Mouse (Mus musculus) G1E (cell line): ENCODE results near the gene Ccnt2. TPM values are rescaled to one million over a fixed set of nuclear protein-coding genes. Genes with fewer than 3 reads are reported as not detected.

Experiments
- ATAC-seq: 2 replicates; pipeline ENCODE4 v1.8.0; 2016; ENCODE audit warnings: mild to moderate bottlenecking; ENCODE audit not compliant: insufficient number of reproducible peaks, poor library complexity, low FRiP score, severe bottlenecking; ENCODE audit errors: extremely low read depth
- DNase-seq: peaks from one replicate; pipeline ENCODE4 v3.0.0; 2012; ENCODE audit warnings: low spot score
- H3K27me3 ChIP-seq: 2 replicates; pipeline ENCODE4 v1.6.1; 2012; ENCODE audit warnings: mild to moderate bottlenecking, low read length, inconsistent platforms; ENCODE audit not compliant: insufficient read depth
- H3K36me3 ChIP-seq: replicated peaks from 2 replicates; pipeline ENCODE3; 2012; ENCODE audit warnings: mild to moderate bottlenecking, inconsistent platforms
- H3K4me1 ChIP-seq: 2 replicates; pipeline ENCODE4 v1.6.1; 2012; ENCODE audit warnings: low read depth, low read length, inconsistent platforms, mixed read lengths; ENCODE audit not compliant: insufficient read depth
- H3K4me3 ChIP-seq: 2 replicates; pipeline ENCODE4 v1.5.1; 2012; ENCODE audit warnings: low read depth, mild to moderate bottlenecking, inconsistent platforms, low read length, moderate library complexity, mixed read lengths
- H3K9me3 ChIP-seq: replicated peaks from 2 replicates; pipeline ENCODE4 v1.6.1; 2012; ENCODE audit warnings: inconsistent platforms
- CTCF ChIP-seq: IDR thresholded peaks from 2 replicates; pipeline ENCODE4 v1.5.1; 2012; ENCODE audit warnings: low read depth, low read length, inconsistent platforms, mixed read lengths
- GATA1 ChIP-seq: IDR thresholded peaks from 2 replicates; pipeline ENCODE4 v1.6.1; 2012; ENCODE audit warnings: borderline replicate concordance, low read length, inconsistent platforms, mixed read lengths
- GATA2 ChIP-seq: IDR thresholded peaks from 2 replicates; pipeline ENCODE4 v1.6.1; 2012; ENCODE audit warnings: low read depth, low read length, inconsistent platforms, borderline replicate concordance
- POLR2AphosphoS5 ChIP-seq: IDR thresholded peaks from 2 replicates; pipeline ENCODE4 v1.6.1; 2012; ENCODE audit warnings: low read depth, low read length, inconsistent platforms; ENCODE audit not compliant: insufficient replicate concordance
- TAL1 ChIP-seq: conservative IDR thresholded peaks from 2 replicates; pipeline ENCODE4 v1.6.1; 2012; ENCODE audit warnings: low read depth, low read length, inconsistent platforms, mixed read lengths
- polyA plus RNA-seq: library from polyadenylated mRNA; stranded (reverse); fragments of >175 nt; gene quantifications from 2 replicates; pipeline ENCODE4 v1.2.3, GENCODE M21; 2012
- total RNA-seq, 2 experiments: library from RNA; stranded (forward) in 1 of 2; stranded (reverse) in 1 of 2; fragments of 200-1000 nt in 1 of 2; fragments of >200 nt in 1 of 2; fragmentation: Nextera tagmentation in 1 of 2; gene quantifications; 2 replicates each; pipeline ENCODE4 v1.2.3; 2014 to 2017

The Ccnt2 gene
- total and polyA plus RNA-seq, 3 experiments, result 16.8 to 168 (median 99.2) TPM

- Histone ChIP-seq H3K4me1 (peaks cover 6% of the 10 kb centered on the region), H3K9me3 (no peaks in the 10 kb centered on the region), H3K36me3 (peaks cover 74% of the 10 kb centered on the region), H3K4me3 (no peak overlapping the region), H3K27me3 (no peaks in the 10 kb centered on the region)
- ATAC-seq (no peak), DNase-seq (no peak)
- TF ChIP-seq GATA2 (no peak), TAL1 (no peak), GATA1 (no peak)
Measured at GRCm38 (mm10) chr1:127796341-127796740, 22.4 kb downstream of the Ccnt2 start.

GRCm38 (mm10) chr1:127796752-127797151 is 22.8 kb downstream of the Ccnt2 start:
- H3K36me3 ChIP-seq, result peaks cover 74% of the 10 kb centered on the region
- no peak for ATAC-seq
- TF ChIP-seq GATA2, result no peak
- no peak for TF ChIP-seq TAL1
- no peak for TF ChIP-seq CTCF
- TF ChIP-seq GATA1, result no peak
- TF ChIP-seq POLR2AphosphoS5, result no peak

GRCm38 (mm10) chr1:127802916-127803315 is 29.0 kb downstream of the Ccnt2 start:
- Histone ChIP-seq H3K36me3 (peaks cover 79% of the 10 kb centered on the region), H3K27me3 (no peaks in the 10 kb centered on the region), H3K9me3 (no peaks in the 10 kb centered on the region), H3K4me3 (no peak overlapping the region), H3K4me1 (peaks cover 13% of the 10 kb centered on the region; the same call in 1 of the 2 replicates)
- TF ChIP-seq GATA1 (no peak), CTCF (no peak), TAL1 (no peak), POLR2AphosphoS5 (no peak; the same call in 1 of the 2 replicates), GATA2 (no peak)
- no peak for DNase-seq
- no peak for ATAC-seq

More at GRCm38 (mm10) chr1:127796752-127797151, 22.8 kb downstream of the Ccnt2 start:
- Histone ChIP-seq H3K27me3 (no peaks in the 10 kb centered on the region), H3K4me1 (peaks cover 6% of the 10 kb centered on the region), H3K4me3 (no peak overlapping the region), H3K9me3 (no peaks in the 10 kb centered on the region)
- no peak for DNase-seq

GRCm38 (mm10) chr1:127808671-127809070 is 34.7 kb downstream of the Ccnt2 start:
- peaks cover under 1% of the 10 kb centered on the region; the same call in 1 of the 2 replicates for H3K27me3 ChIP-seq
- no peak for DNase-seq
- peaks cover 46% of the 10 kb centered on the region for H3K36me3 ChIP-seq
- H3K9me3 ChIP-seq, result no peaks in the 10 kb centered on the region
- H3K4me1 ChIP-seq, result peaks cover 10% of the 10 kb centered on the region; the same call in 1 of the 2 replicates
- ATAC-seq, result no peak
- TF ChIP-seq GATA2, result no peak
- no peak overlapping the region for H3K4me3 ChIP-seq

GRCm38 (mm10) chr1:127812929-127813328 is 39.0 kb downstream of the Ccnt2 start:
- Histone ChIP-seq H3K4me1 (peaks cover 9% of the 10 kb centered on the region), H3K9me3 (no peaks in the 10 kb centered on the region), H3K27me3 (peaks cover 19% of the 10 kb centered on the region), H3K4me3 (no peak overlapping the region), H3K36me3 (peaks cover 14% of the 10 kb centered on the region)
- ATAC-seq (no peak), DNase-seq (no peak)
- TF ChIP-seq POLR2AphosphoS5, result no peak
- no peak for TF ChIP-seq GATA1
- no peak for TF ChIP-seq TAL1
- no peak for TF ChIP-seq CTCF
- no peak for TF ChIP-seq GATA2

GRCm38 (mm10) chr1:127816381-127816780 is 42.4 kb downstream of the Ccnt2 start:
- DNase-seq (no peak), ATAC-seq (no peak)
- no peak overlapping the region for H3K4me3 ChIP-seq
- peaks cover 29% of the 10 kb centered on the region for H3K27me3 ChIP-seq
- H3K36me3 ChIP-seq, result no peaks in the 10 kb centered on the region
- no peaks in the 10 kb centered on the region for H3K9me3 ChIP-seq
- peaks cover 5% of the 10 kb centered on the region; the same call in 1 of the 2 replicates for H3K4me1 ChIP-seq
- TF ChIP-seq POLR2AphosphoS5 (no peak), TAL1 (no peak), CTCF (no peak), GATA2 (no peak), GATA1 (no peak)

GRCm38 (mm10) chr1:127827325-127827724 is 53.4 kb downstream of the Ccnt2 start:
- no peak for DNase-seq
- ATAC-seq, result peak; percentile 51; the same call in 1 of the 2 replicates
- Histone ChIP-seq H3K36me3 (no peaks in the 10 kb centered on the region), H3K27me3 (peaks cover 43% of the 10 kb centered on the region), H3K9me3 (no peaks in the 10 kb centered on the region), H3K4me3 (no peak overlapping the region), H3K4me1 (peaks cover 11% of the 10 kb centered on the region)
- TF ChIP-seq TAL1, result no peak
- TF ChIP-seq POLR2AphosphoS5, result no peak
- no peak for TF ChIP-seq GATA1
- no peak for TF ChIP-seq GATA2
- no peak; the same call in 1 of the 2 replicates for TF ChIP-seq CTCF
